ENCODE assay signal across 8 mouse cellular contexts in the genomic region with DNA sequence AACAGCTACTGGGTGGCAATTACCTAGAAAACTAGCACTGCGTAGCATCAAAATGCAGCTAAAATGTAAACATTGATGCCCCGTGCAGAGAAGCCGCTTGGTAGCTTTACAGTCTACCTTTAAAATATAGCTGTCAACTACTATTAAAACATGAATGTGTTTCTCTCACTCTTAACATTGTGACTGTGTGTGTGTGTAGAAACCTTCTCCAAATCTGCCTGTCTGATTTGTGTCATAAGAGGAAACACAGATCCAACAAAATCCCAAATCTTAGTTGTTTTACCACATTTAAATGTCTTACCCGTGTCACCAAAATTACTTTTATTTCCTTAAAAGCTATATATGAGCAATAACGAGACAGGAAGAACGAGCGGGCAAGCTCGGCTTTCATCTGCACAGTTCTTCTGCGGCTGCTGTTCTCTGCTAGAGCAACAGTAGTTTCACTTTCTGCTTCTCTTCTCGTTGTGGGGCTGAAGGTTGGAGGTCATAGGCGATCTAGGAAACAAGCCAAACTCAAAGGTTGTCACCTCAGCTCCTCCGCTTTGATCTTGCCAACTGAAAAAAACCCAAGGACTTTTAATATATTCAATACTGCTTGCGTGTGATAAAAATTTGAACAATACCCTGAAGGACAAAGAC. TPM values are rescaled to one million over a fixed set of nuclear protein-coding genes. Genes with fewer than 3 reads are reported as not detected.
A peak's percentile ranks its signal among the peaks of the same experiment; 100 is the strongest.
DNase-seq lines count a peak whose midpoint lies in the region; ATAC-seq and TF ChIP-seq lines count a peak whose summit lies in the region.

No protein-coding gene starts in this region.

- no peaks in the 10 kb centered on the region for H3K9me3 ChIP-seq in liver, embryonic 15.5 days (replicated peaks)

- H3K4me1 ChIP-seq in liver, embryonic 15.5 days (replicated peaks): 0 out of 2 replicates have a peak, but pooled peaks cover 2% of the 10 kb centered on the region

- H3K4me2 ChIP-seq in liver, embryonic 15.5 days: peak overlapping the region; percentile 45

- H3K36me3 ChIP-seq in liver, embryonic 15.5 days (replicated peaks): no peaks in the 10 kb centered on the region

- intact Hi-C loops in gastrocnemius, adult 2 months (cut with DNase I): no loop called here
- intact Hi-C loops in gastrocnemius, postnatal 14 days (cut with DNase I; ENCODE audit: low total_unique reads): no loop called here

- no peak for TF ChIP-seq CTCF in gastrocnemius, adult 2 months (IDR thresholded peaks at IDR 0.05)

- 27% methylated on average over 13 of the region's 13 CpGs for WGBS in liver, embryonic 15.5 days (ENCODE audit: insufficient replicate concordance)

- H3K27ac ChIP-seq in gastrocnemius, adult 2 months: peak overlapping the region; percentile 86
- H3K27ac ChIP-seq in liver, embryonic 15.5 days (replicated peaks): no peak overlapping the region

- DNase-seq in gastrocnemius, adult 2 months: peak; percentile 61
- DNase-seq in gastrocnemius, postnatal 14 days: no peak
- peak; percentile 91 for DNase-seq in induced T-regulatory cell, adult 2 months (ENCODE audit: low read depth)
- DNase-seq in ovary, postnatal 14 days (ENCODE audit: low spot score): peak; percentile 29
- DNase-seq in frontal cortex, postnatal 25 days (ENCODE audit: low spot score in 2 of 2): no peak
- no peak for DNase-seq in cerebellum, postnatal 14 days

- H3K27me3 ChIP-seq in liver, embryonic 15.5 days: peaks cover 10% of the 10 kb centered on the region

- peak; percentile 76 for ATAC-seq in activated CD4-positive, CD25-positive, alpha-beta regulatory T cell, adult 4 months
- no peak for ATAC-seq in liver, embryonic 15.5 days (ENCODE audit: insufficient read depth)

- H3K9ac ChIP-seq in liver, embryonic 15.5 days: no peak overlapping the region

- peak overlapping the region; percentile 68 for H3K4me3 ChIP-seq in gastrocnemius, adult 2 months
- H3K4me3 ChIP-seq in liver, embryonic 15.5 days (replicated peaks): peak overlapping the region; percentile 9; the same call in 1 of the 2 replicates

RNA-seq across cellular contexts. Expression of a gene that starts 2.1 kb away (rescaled TPM):
- under 1 TPM; 0.46 to 0.59 TPM for total RNA-seq in gastrocnemius, adult 2 months (2021)
- 1 to 10 TPM; 2.0 to 2.8 TPM for total RNA-seq in gastrocnemius, postnatal 14 days (2021)
- 10 to 100 TPM; 26.9 to 40.4 TPM for polyA plus RNA-seq in activated CD4-positive, CD25-positive, alpha-beta regulatory T cell, adult 4 months (2017; shearing (Covaris generic))
- 0.32 and 0.68 TPM in 2 replicates for polyA plus RNA-seq in liver, embryonic 15.5 days (2015; fragmentation: Nextera tagmentation; extraction: Ambion mirVana)

Comparison
In these comparisons a context has a peak if more than half of its experiments do, and no peak if none do; other contexts are left out.
1. DNase-seq: peak in gastrocnemius, adult 2 months (single experiment), induced T-regulatory cell, adult 2 months (single experiment) and ovary, postnatal 14 days (single experiment); none in gastrocnemius, postnatal 14 days (single experiment), frontal cortex, postnatal 25 days (0 of 2) and cerebellum, postnatal 14 days (0 of 2).